Mouse (Mus musculus): ENCODE data around the gene Tmod2. TPM values are rescaled to one million over a fixed set of nuclear protein-coding genes. Genes with fewer than 3 reads are reported as not detected.
A peak's percentile ranks its signal among the peaks of the same experiment; 100 is the strongest.

Gene Tmod2
- total and polyA plus RNA-seq, 3 experiments, result not detected

DNA sequence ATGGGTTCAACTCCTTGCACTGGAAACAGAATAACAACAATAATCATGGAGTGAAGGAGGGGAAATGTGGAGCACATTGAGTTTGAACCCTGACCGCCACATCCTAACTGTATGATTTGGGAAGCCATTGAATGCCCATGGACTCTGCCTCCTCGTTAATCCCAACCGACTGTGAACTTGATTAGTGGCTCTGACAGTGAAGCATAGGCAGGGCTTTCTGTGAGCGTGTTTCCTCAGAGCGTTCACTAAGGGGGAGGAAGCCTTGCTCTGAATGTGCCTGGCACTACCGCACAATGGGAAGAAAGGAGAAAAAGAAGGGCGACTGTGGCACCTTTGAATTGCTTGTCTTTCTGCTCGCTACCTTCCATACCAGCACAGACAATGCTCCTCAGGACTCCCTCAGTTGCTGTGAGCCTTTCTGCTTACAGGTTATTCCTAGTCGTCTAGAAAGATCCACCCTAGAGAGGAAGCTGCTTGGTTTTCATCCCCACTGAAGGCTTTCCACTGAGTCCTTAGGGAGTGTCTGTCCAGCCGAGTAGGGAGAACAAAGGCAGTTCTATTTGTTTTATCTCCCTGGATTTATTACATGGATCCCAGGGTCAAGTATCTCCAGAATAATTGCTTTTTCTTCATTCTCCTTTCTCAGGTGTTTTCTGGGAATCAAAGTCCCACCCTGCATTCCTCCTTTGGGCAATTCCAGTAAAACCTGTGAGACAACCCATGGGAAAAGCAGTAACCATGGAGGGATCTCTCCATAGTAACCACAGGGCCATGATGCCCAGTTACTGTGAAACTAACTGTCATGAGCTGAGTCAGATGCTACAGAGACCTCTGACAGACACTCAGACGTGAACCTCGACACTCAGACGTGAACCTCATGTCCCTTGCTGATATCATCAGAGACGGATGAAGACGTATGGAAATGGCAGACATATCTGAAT is 21.0 kb downstream of the Tmod2 start:
- H3K9me3 ChIP-seq (replicated peaks; ENCODE audit: insufficient read depth, low read length), result no peaks in the 10 kb centered on the region
- no peaks in the 10 kb centered on the region for H3K79me2 ChIP-seq (ENCODE audit: control insufficient read depth, insufficient read depth, low read length, poor library complexity)
- H3K36me3 ChIP-seq (ENCODE audit: control insufficient read depth in 1 of 2, insufficient read depth in 2 of 2, low read length in 2 of 2), result no peaks in the 10 kb centered on the region
- H3K9ac ChIP-seq (ENCODE audit: control insufficient read depth, low read depth, low read length, poor library complexity, severe bottlenecking), result no peak overlapping the region
- no peaks in the 10 kb centered on the region for H3K4me1 ChIP-seq (ENCODE audit: control insufficient read depth in 1 of 2, insufficient read depth in 2 of 2, low read length in 2 of 2)
- no peak overlapping the region for H3K27ac ChIP-seq (ENCODE audit: control insufficient read depth, low read depth, low read length)
- no peak overlapping the region for H3K4me3 ChIP-seq (ENCODE audit: control insufficient read depth in 1 of 2, insufficient read depth in 1 of 2, low read depth in 2 of 2, low read length in 2 of 2)
- no peak for TF ChIP-seq SIN3A (IDR thresholded peaks at IDR 0.05; ENCODE audit: low read length)
- no peak for TF ChIP-seq KAT2A (conservative IDR thresholded peaks at IDR 0.05; ENCODE audit: low read depth, low read length)
- no peak for TF ChIP-seq CHD1 (IDR thresholded peaks at IDR 0.05; ENCODE audit: low read depth, low read length)
- no peak for DNase-seq (ENCODE audit: low read depth, low spot score)
- peaks cover 0 to 3% of the 10 kb centered on the region in 2 experiments; a peak in 2 of 4 replicates for H3K27me3 ChIP-seq (ENCODE audit: control insufficient read depth in 1 of 2, insufficient read depth in 2 of 2, low read length in 2 of 2)

DNA sequence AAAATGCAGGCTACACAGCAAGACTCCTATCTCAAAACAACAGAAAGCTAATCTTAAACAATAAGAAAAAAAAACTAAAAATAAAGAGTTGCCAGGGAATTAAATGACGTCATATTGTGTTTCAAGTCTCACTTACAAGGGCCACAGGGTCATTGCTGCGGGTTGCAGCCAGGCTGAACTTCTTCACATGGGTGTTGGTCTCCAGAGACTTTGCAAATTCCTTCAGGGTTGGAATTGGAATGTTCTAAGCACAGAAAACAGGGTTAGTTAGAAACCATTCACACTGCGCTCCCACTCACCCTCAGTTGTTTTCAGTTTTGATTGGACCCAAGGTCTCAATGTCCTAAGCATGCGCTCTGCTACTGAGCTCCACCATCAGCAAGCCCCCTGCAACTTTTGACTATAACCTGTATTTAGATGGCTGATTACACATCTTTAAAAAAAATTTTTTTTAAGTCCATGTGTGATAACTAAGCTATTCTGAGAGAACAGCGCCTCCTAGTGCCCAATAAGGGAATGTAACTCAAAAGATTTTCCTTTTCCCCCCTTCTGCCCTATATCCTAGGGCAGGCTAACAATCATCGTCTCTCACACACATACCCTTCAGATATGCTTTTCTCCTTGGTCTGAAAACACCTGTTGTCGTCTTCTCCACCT is 29.3 kb downstream of the Tmod2 start:
- Histone ChIP-seq H3K27me3 (ENCODE audit: control insufficient read depth in 1 of 2, insufficient read depth in 2 of 2, low read length in 2 of 2) (no peaks in the 10 kb centered on the region; a peak in 1 of 4 replicates), H3K9me3 (replicated peaks; ENCODE audit: insufficient read depth, low read length) (no peaks in the 10 kb centered on the region), H3K27ac (ENCODE audit: control insufficient read depth, low read depth, low read length) (no peak overlapping the region), H3K4me1 (ENCODE audit: control insufficient read depth in 1 of 2, insufficient read depth in 2 of 2, low read length in 2 of 2) (no peaks in the 10 kb centered on the region), H3K36me3 (ENCODE audit: control insufficient read depth in 1 of 2, insufficient read depth in 2 of 2, low read length in 2 of 2) (no peaks in the 10 kb centered on the region), H3K9ac (ENCODE audit: control insufficient read depth, low read depth, low read length, poor library complexity, severe bottlenecking) (no peak overlapping the region), H3K79me2 (ENCODE audit: control insufficient read depth, insufficient read depth, low read length, poor library complexity) (no peaks in the 10 kb centered on the region), H3K4me3 (ENCODE audit: control insufficient read depth in 1 of 2, insufficient read depth in 1 of 2, low read depth in 2 of 2, low read length in 2 of 2) (no peak overlapping the region)
- peak; percentile 61 for DNase-seq (ENCODE audit: low read depth, low spot score)
- TF ChIP-seq SMC3 (IDR thresholded peaks at IDR 0.05; ENCODE audit: low read depth, low read length) (peak; percentile 91), MEF2A (IDR thresholded peaks at IDR 0.05; ENCODE audit: extremely low read depth, insufficient replicate concordance, low read depth, low read length, poor library complexity, severe bottlenecking) (no peak), RAD21 (IDR thresholded peaks at IDR 0.05; ENCODE audit: low read depth, low read length) (peak; percentile 96), MXI1 (IDR thresholded peaks at IDR 0.05; ENCODE audit: low read depth, low read length) (no peak), POLR2AphosphoS2 (IDR thresholded peaks at IDR 0.05; ENCODE audit: low read length) (no peak), ELF1 (IDR thresholded peaks at IDR 0.05; ENCODE audit: low read depth, low read length) (no peak), CTCF (IDR thresholded peaks at IDR 0.05 in 2 of 3, conservative IDR thresholded peaks at IDR 0.05 in 1 of 3; ENCODE audit: control insufficient read depth in 1 of 3, insufficient read depth in 1 of 3, low read depth in 2 of 3, low read length in 3 of 3, poor library complexity in 1 of 3, severe bottlenecking in 1 of 3) (peak in 2 of 3 experiments; percentile 79 to 93; a peak in 4 of 6 replicates), BHLHE40 (IDR thresholded peaks at IDR 0.05; ENCODE audit: borderline replicate concordance, low read depth, low read length) (no peak), EP300 (IDR thresholded peaks at IDR 0.05; ENCODE audit: low read depth in 1 of 2, low read length in 2 of 2) (no peak), E2F4 (IDR thresholded peaks at IDR 0.05; ENCODE audit: borderline replicate concordance, low read depth, low read length) (no peak), MAX (IDR thresholded peaks at IDR 0.05; ENCODE audit: low read length) (no peak), UBTF (IDR thresholded peaks at IDR 0.05; ENCODE audit: borderline replicate concordance, insufficient read depth, low read depth, low read length) (no peak), GABPA (IDR thresholded peaks at IDR 0.05; ENCODE audit: low read depth, low read length) (no peak), KAT2A (conservative IDR thresholded peaks at IDR 0.05; ENCODE audit: low read depth, low read length) (no peak), POLR2A (IDR thresholded peaks at IDR 0.05; ENCODE audit: control insufficient read depth in 1 of 2, insufficient read depth in 1 of 2, low read depth in 1 of 2, low read length in 2 of 2, poor library complexity in 1 of 2) (no peak), USF1 (IDR thresholded peaks at IDR 0.05; ENCODE audit: low read depth, low read length) (no peak), MAFK (IDR thresholded peaks at IDR 0.05; ENCODE audit: borderline replicate concordance, low read depth, low read length) (no peak), MAZ (IDR thresholded peaks at IDR 0.05; ENCODE audit: low read depth, low read length) (no peak), CHD1 (IDR thresholded peaks at IDR 0.05; ENCODE audit: low read depth, low read length) (no peak), ZC3H11A (IDR thresholded peaks at IDR 0.05; ENCODE audit: low read depth, low read length) (peak; percentile 88), SIN3A (IDR thresholded peaks at IDR 0.05; ENCODE audit: low read length) (0 out of 2 replicates have a peak, but pooled peaks have one; percentile 30), TAL1 (IDR thresholded peaks at IDR 0.05; ENCODE audit: low read length) (no peak), NRF1 (IDR thresholded peaks at IDR 0.05; ENCODE audit: insufficient read depth, low read depth, low read length, poor library complexity, severe bottlenecking) (no peak), USF2 (IDR thresholded peaks at IDR 0.05; ENCODE audit: borderline replicate concordance in 1 of 2, insufficient read depth in 1 of 2, low read depth in 1 of 2, low read length in 2 of 2) (no peak), CHD2 (IDR thresholded peaks at IDR 0.05; ENCODE audit: low read length) (no peak), TBP (IDR thresholded peaks at IDR 0.05; ENCODE audit: low read depth, low read length) (no peak), TCF12 (IDR thresholded peaks at IDR 0.05; ENCODE audit: low read depth, low read length) (no peak), HCFC1 (IDR thresholded peaks at IDR 0.05; ENCODE audit: low read depth, low read length) (no peak)

All from MEL (cell line).